Mouse (Mus musculus): ENCODE results near the gene Gm5737. TPM values are rescaled to one million over a fixed set of nuclear protein-coding genes. Genes with fewer than 3 reads are reported as not detected.
A peak's percentile ranks its signal among the peaks of the same experiment; 100 is the strongest.

The Gm5737 gene
- total RNA-seq (2021) = under 1 TPM in 1 of 2 experiments, not detected in 1; 0.31 TPM
- long read RNA-seq, experiment 1, partial matches to known transcripts = 0 of 2 reads
- long read RNA-seq, experiment 1, other reads (novel, unspliced or antisense) = 2 of 2 reads
- long read RNA-seq, experiment 2, partial matches to known transcripts = 0 of 4 reads
- long read RNA-seq, experiment 2, other reads (novel, unspliced or antisense) = 4 of 4 reads

DNA sequence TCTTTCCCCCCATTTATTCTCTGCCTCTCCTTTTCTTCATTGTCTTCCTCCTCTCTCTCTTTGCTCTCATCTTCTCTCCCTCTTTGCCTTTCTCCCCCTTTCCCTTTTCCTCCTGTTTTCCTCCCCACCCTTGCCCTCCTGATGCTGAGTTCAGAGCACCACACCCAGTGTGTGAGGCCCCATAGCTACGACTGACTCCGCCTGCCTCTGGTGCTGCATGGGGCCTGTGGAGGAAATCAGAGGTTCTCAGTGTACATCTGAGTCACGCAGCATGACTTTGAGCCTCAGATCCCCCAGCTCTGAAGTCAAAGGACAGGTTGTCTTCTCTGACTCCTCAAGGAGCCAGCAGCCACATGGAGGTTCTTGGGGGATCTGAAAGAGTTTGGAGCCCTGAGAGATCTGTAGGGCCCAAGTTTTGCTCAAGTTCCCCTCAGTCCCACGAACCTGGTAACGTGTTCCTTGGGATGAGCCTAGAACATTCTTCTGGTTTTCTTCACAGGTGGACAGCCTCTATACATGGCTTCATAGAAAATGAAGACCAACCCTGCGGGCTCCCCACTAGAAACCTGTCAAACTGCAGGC is at the start of gene Gm5737:
Gm5737 (plus strand) TSS at position 532 of the 582 bp plus-strand sequence.
- DNase-seq = no peak

GRCm38 (mm10) chr7:120767369-120767768 is 44.8 kb upstream of the Gm5737 start:
- DNase-seq = no peak

- DNase-seq = no peak
Measured at GRCm38 (mm10) chr7:120771389-120771788, 40.8 kb upstream of the Gm5737 start.

DNA sequence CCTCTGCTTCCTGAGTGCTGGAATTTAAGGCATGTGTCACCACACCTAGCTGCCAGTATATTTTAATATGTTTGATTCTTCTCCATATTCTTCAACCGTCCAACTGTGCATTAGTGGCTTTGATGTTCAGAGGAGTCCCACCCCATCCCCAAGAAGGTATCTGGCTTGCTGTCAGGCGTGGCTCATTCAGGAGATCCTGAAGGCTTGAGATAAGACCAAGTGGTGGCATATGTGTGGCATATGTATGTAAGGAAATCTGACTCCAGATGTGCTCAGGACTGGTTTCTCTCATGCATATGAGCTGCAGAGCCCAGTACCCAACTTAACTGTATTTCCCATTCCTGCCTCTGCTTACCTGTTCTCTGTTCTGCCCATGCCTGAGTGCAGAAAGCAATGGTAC is 34.2 kb upstream of the Gm5737 start:
- no peak for DNase-seq

DNA sequence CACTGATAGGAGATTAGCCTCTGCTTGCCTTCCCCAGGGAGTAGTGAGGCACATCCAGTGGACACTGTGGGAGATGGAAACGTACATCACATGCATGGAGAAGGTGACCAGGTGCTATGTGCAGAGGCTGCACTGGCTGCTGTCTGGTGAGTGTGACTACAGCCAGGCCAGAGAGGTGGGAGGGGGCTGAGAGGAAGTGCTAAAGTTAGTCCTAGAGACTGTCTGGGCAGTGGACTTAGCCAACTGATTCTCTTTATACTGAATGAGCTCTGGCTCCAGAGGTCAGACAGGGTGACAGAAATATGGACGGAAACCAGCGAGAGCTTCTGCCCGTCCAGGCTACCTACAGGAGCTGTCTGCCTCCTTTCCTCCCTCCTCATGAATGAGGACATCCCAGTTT is 16.6 kb upstream of the Gm5737 start:
- DNase-seq = no peak

GRCm38 (mm10) chr7:120796369-120796768 is 15.8 kb upstream of the Gm5737 start:
- DNase-seq = no peak

- no peak for DNase-seq
Measured at GRCm38 (mm10) chr7:120803268-120803667, 8.9 kb upstream of the Gm5737 start.

GRCm38 (mm10) chr7:120809705-120810104 is 2.5 kb upstream of the Gm5737 start:
- no peak for DNase-seq

GRCm38 (mm10) chr7:120817552-120817951 is 5.4 kb downstream of the Gm5737 start:
- no peak for DNase-seq

- DNase-seq = no peak
Measured at GRCm38 (mm10) chr7:120819386-120819785, 7.2 kb downstream of the Gm5737 start.

GRCm38 (mm10) chr7:120823248-120823647 is 11.1 kb downstream of the Gm5737 start:
- peak; percentile 65 for DNase-seq

GRCm38 (mm10) chr7:120825097-120825496 is 12.9 kb downstream of the Gm5737 start:
- no peak for DNase-seq

DNA sequence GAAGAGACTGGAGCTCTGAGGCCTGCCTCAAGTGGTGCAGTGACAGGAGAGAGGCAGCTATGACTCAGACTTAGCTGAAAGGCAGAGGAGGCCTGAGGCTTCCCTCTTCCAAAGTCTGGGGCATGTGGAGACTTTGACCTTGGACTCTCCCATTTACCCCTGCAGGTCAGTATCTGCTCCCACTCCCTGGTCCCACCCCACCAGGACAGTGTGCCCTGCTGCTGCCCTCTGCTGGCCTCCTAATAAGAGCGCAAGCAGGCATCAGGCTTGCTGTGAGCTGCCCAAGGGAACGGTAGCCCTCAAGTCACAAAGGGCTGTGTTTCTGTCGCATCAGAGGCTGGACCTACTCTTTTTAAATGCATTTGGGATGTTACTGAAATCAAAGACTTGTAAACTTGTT is 14.2 kb downstream of the Gm5737 start:
- peak; percentile 35 for DNase-seq

DNA sequence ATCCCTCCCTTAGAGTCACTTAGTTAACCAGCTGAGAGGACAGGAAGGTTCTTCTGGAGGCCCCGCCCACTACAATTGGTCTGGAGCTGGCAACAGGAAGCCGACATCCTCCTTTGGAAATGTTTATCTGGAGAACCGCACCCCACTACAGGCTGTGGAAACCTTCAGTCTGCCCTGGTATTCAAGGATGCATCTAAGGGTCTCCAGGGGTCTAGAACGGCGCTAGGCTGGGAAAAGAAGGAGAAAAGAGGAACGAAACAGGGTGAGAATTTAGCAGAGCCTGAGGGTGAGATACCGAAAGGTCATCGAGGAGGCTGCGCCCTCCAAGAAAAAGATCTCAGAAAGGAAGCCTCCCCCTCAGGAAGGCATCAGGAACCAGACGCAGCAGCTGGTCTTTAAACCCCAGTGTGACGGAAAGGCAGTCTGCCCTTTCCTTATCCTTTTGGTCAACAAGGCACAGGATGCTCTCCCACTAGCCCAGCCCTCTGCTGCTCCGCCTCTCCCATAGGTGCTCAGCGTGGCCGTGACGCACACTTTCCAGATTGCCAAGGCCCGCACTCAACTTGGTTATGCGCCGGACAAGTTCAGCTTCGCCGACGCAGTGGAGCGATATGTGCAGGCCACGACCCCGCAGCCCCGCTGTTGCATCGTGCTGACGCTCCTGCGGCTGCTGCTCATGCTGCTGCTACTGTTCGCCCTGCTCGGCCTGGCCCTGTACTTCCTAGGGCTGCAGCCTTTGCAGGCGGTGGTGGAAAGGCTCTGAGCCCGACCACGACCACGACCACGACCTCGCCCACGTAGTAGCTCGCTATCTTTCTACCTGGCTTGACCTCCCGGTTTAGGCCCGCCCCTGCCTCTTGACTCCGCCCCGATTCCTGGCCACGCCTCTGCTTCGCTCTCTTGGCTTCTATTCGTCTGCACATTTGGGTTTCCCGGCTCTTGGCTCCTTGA is 18.5 kb downstream of the Gm5737 start:
- peak; percentile 55 for DNase-seq

DNA sequence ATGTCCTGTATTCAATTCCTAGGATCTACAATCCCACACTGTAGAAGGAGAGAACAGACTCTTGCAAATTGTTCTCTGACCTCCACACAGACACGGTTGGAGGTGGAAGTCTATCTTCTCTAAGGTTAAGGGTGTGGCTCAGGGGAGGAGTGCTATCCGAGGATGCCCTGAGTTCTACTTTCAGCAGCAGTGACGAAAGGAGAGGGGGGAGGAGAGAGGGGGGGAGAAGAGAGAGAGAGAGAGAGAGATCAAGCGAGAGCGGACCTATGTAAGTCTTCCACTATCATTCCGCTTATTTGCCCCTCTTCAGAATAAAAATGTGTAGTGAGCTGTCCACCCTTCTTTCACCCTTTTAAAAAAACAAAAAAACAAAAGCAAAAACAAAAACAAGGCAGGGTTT is 22.3 kb downstream of the Gm5737 start:
- DNase-seq = no peak

GRCm38 (mm10) chr7:120834863-120835372 is 22.8 kb downstream of the Gm5737 start:
- DNase-seq = peak; percentile 31

GRCm38 (mm10) chr7:120835449-120836359 is 23.5 kb downstream of the Gm5737 start:
- DNase-seq = peak; percentile 93

GRCm38 (mm10) chr7:120836361-120836760 is 24.2 kb downstream of the Gm5737 start:
- DNase-seq = no peak

GRCm38 (mm10) chr7:120838436-120839160 is 26.4 kb downstream of the Gm5737 start:
- no peak for DNase-seq

GRCm38 (mm10) chr7:120839786-120840185 is 27.6 kb downstream of the Gm5737 start:
- no peak for DNase-seq
